Mouse (Mus musculus): Measurements from ENCODE around the gene Helz. TPM values are rescaled to one million over a fixed set of nuclear protein-coding genes. Genes with fewer than 3 reads are reported as not detected.

Gene Helz
- polyA plus RNA-seq, 1 experiment from 2014 or later, result 22.0 TPM

DNA sequence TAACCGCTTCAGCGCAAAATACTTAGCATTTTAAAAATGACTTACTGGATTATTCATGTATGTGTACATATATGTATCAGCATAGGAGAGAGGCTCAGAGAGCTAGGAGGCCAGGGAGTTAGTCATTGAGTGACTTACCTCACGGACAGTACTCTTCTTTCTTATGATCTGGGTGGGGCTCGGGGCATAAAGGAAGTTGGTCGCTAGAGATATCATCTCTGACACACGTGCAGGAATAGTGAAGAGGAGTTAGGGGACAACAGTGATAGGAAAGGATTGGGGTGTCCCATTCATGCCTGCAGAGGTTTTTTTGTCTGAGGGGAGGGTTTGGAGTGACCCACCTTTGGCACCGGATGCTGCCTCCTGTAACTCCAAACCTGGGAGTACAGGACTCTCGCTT, 176.9 kb downstream of the Helz start:
- H3K9me3 ChIP-seq (ENCODE audit: control insufficient read depth, low read length), result no peaks in the 10 kb centered on the region
- no peak overlapping the region for H3K4me2 ChIP-seq (ENCODE audit: low read depth, low read length)
- H3K27ac ChIP-seq (replicated peaks; ENCODE audit: low read depth, low read length), result no peak overlapping the region
- no peak overlapping the region for H3K4me3 ChIP-seq (ENCODE audit: low read depth, low read length)
- H3K9ac ChIP-seq (ENCODE audit: low read depth, low read length), result no peak overlapping the region
- no peaks in the 10 kb centered on the region for H3K27me3 ChIP-seq (replicated peaks; ENCODE audit: control insufficient read depth, insufficient read depth, low read length)
- DNase-seq (ENCODE audit: low spot score) (no peak), ATAC-seq (ENCODE audit: low read depth) (no peak)
- no peaks in the 10 kb centered on the region for H3K4me1 ChIP-seq (ENCODE audit: control insufficient read depth, insufficient read depth, low read length)
- no peaks in the 10 kb centered on the region for H3K36me3 ChIP-seq (ENCODE audit: control insufficient read depth, insufficient read depth, low read length)
- WGBS, result 90% methylated on average over 8 of the region's 8 CpGs

DNA sequence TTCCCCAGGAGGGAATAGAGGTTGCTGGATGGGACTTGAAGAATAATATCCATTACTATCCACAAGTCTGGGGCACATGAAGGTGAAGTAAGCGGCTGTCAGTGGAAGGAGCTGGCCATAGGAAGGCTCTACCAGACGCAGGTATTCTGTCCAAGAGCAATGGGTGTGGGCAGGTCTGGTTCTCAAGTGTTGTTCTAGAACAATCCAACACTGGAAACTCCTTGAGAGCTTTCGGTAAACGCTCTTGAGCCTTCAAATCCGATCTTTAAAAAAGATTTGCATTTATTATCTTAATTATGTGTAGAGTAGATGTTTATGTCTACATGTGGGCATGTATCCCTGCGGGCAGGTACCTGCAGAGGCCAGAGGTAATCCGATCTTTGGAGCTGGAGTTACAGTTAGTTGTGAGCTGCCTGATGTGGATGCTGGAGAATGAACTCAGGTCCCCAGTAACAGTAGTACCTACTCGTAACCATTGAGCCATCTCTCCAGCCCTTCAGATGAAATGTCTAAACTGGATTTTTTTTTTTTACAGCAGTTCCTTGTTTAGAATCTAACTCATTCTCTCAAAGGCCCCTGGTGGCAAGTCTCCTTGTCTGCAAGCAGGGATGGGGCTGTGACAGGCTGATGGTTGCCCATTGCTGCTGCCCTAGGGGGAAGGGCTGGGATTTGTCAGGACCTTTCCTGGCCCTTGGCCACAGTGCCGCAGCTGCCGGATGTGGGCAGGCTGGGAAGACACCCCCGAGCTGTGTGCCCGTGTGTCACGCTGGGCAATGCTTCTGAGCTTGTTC, 180.5 kb downstream of the Helz start:
- Histone ChIP-seq H3K9ac (ENCODE audit: low read depth, low read length) (no peak overlapping the region), H3K4me1 (ENCODE audit: control insufficient read depth, insufficient read depth, low read length) (no peaks in the 10 kb centered on the region), H3K36me3 (ENCODE audit: control insufficient read depth, insufficient read depth, low read length) (no peaks in the 10 kb centered on the region), H3K27me3 (replicated peaks; ENCODE audit: control insufficient read depth, insufficient read depth, low read length) (no peaks in the 10 kb centered on the region), H3K4me3 (ENCODE audit: low read depth, low read length) (no peak overlapping the region), H3K27ac (replicated peaks; ENCODE audit: low read depth, low read length) (no peak overlapping the region), H3K4me2 (ENCODE audit: low read depth, low read length) (no peak overlapping the region), H3K9me3 (ENCODE audit: control insufficient read depth, low read length) (no peaks in the 10 kb centered on the region)
- WGBS, result 73% methylated on average over 13 of the region's 13 CpGs
- DNase-seq (ENCODE audit: low spot score) (no peak), ATAC-seq (ENCODE audit: low read depth) (no peak)

- Histone ChIP-seq H3K27ac (replicated peaks; ENCODE audit: low read depth, low read length) (no peak overlapping the region), H3K4me1 (ENCODE audit: control insufficient read depth, insufficient read depth, low read length) (no peaks in the 10 kb centered on the region), H3K9ac (ENCODE audit: low read depth, low read length) (no peak overlapping the region), H3K4me3 (ENCODE audit: low read depth, low read length) (no peak overlapping the region), H3K9me3 (ENCODE audit: control insufficient read depth, low read length) (no peaks in the 10 kb centered on the region), H3K27me3 (replicated peaks; ENCODE audit: control insufficient read depth, insufficient read depth, low read length) (no peaks in the 10 kb centered on the region), H3K36me3 (ENCODE audit: control insufficient read depth, insufficient read depth, low read length) (no peaks in the 10 kb centered on the region), H3K4me2 (ENCODE audit: low read depth, low read length) (no peak overlapping the region)
- ATAC-seq (ENCODE audit: low read depth) (no peak), DNase-seq (ENCODE audit: low spot score) (no peak)
- WGBS, result 75% methylated on average over 7 of the region's 7 CpGs
Measured at GRCm38 (mm10) chr11:107729141-107729540, 181.4 kb downstream of the Helz start.

- WGBS, result 73% methylated on average over 4 of the region's 4 CpGs
Measured at GRCm38 (mm10) chr11:107730940-107731339, 183.2 kb downstream of the Helz start.

DNA sequence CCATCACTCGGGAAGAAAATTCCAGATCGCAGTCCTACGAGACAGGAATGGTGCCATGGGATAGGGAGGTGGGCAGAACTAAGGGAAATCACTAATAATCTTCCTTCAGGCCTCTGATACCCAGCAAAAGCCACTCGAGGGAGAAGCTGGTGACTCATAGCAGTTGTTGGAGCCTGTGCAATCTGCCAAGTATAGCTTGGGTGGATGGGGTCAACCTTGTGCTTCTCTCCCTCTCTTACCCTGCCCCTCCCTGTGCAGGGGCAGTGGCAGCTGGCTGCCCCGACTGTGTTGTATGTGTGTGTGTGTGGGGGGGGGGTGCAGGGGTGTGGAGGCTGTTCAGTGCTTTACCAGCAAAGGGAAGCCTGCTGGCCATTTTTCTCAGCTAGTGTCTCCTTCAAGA, 183.8 kb downstream of the Helz start:
- Histone ChIP-seq H3K9ac (ENCODE audit: low read depth, low read length) (no peak overlapping the region), H3K4me1 (ENCODE audit: control insufficient read depth, insufficient read depth, low read length) (no peaks in the 10 kb centered on the region), H3K4me2 (ENCODE audit: low read depth, low read length) (no peak overlapping the region), H3K36me3 (ENCODE audit: control insufficient read depth, insufficient read depth, low read length) (peaks cover 16% of the 10 kb centered on the region; the same call in 1 of the 2 replicates), H3K9me3 (ENCODE audit: control insufficient read depth, low read length) (no peaks in the 10 kb centered on the region), H3K27me3 (replicated peaks; ENCODE audit: control insufficient read depth, insufficient read depth, low read length) (no peaks in the 10 kb centered on the region), H3K4me3 (ENCODE audit: low read depth, low read length) (no peak overlapping the region), H3K27ac (replicated peaks; ENCODE audit: low read depth, low read length) (no peak overlapping the region)
- no peak for ATAC-seq (ENCODE audit: low read depth)
- 77% methylated on average over 5 of the region's 5 CpGs for WGBS
- peak; percentile 34 for DNase-seq (ENCODE audit: low spot score)

More at GRCm38 (mm10) chr11:107730940-107731339, 183.2 kb downstream of the Helz start:
- no peak overlapping the region for H3K4me2 ChIP-seq (ENCODE audit: low read depth, low read length)
- DNase-seq (ENCODE audit: low spot score), result no peak
- ATAC-seq (ENCODE audit: low read depth), result no peak
- no peak overlapping the region for H3K27ac ChIP-seq (replicated peaks; ENCODE audit: low read depth, low read length)
- no peak overlapping the region for H3K4me3 ChIP-seq (ENCODE audit: low read depth, low read length)
- no peaks in the 10 kb centered on the region for H3K9me3 ChIP-seq (ENCODE audit: control insufficient read depth, low read length)
- no peak overlapping the region for H3K9ac ChIP-seq (ENCODE audit: low read depth, low read length)
- peaks cover 16% of the 10 kb centered on the region; the same call in 1 of the 2 replicates for H3K36me3 ChIP-seq (ENCODE audit: control insufficient read depth, insufficient read depth, low read length)
- H3K4me1 ChIP-seq (ENCODE audit: control insufficient read depth, insufficient read depth, low read length), result no peaks in the 10 kb centered on the region
- H3K27me3 ChIP-seq (replicated peaks; ENCODE audit: control insufficient read depth, insufficient read depth, low read length), result no peaks in the 10 kb centered on the region

- H3K4me3 ChIP-seq (ENCODE audit: low read depth, low read length), result no peak overlapping the region
- no peak for DNase-seq (ENCODE audit: low spot score)
- no peak overlapping the region for H3K9ac ChIP-seq (ENCODE audit: low read depth, low read length)
- no peak overlapping the region for H3K4me2 ChIP-seq (ENCODE audit: low read depth, low read length)
- H3K4me1 ChIP-seq (ENCODE audit: control insufficient read depth, insufficient read depth, low read length), result no peaks in the 10 kb centered on the region
- 79% methylated on average over 7 of the region's 7 CpGs for WGBS
- no peaks in the 10 kb centered on the region for H3K27me3 ChIP-seq (replicated peaks; ENCODE audit: control insufficient read depth, insufficient read depth, low read length)
- no peak overlapping the region for H3K27ac ChIP-seq (replicated peaks; ENCODE audit: low read depth, low read length)
- no peaks in the 10 kb centered on the region for H3K9me3 ChIP-seq (ENCODE audit: control insufficient read depth, low read length)
- no peak for ATAC-seq (ENCODE audit: low read depth)
- H3K36me3 ChIP-seq (ENCODE audit: control insufficient read depth, insufficient read depth, low read length), result peaks cover 16% of the 10 kb centered on the region; the same call in 1 of the 2 replicates
Measured at GRCm38 (mm10) chr11:107734133-107734532, 186.4 kb downstream of the Helz start.

- WGBS, result 73% methylated on average over 6 of the region's 6 CpGs
- H3K4me3 ChIP-seq (ENCODE audit: low read depth, low read length), result no peak overlapping the region
- no peaks in the 10 kb centered on the region for H3K27me3 ChIP-seq (replicated peaks; ENCODE audit: control insufficient read depth, insufficient read depth, low read length)
- H3K4me1 ChIP-seq (ENCODE audit: control insufficient read depth, insufficient read depth, low read length), result no peaks in the 10 kb centered on the region
- H3K27ac ChIP-seq (replicated peaks; ENCODE audit: low read depth, low read length), result no peak overlapping the region
- ATAC-seq (ENCODE audit: low read depth) (no peak), DNase-seq (ENCODE audit: low spot score) (no peak)
- no peaks in the 10 kb centered on the region for H3K9me3 ChIP-seq (ENCODE audit: control insufficient read depth, low read length)
- H3K36me3 ChIP-seq (ENCODE audit: control insufficient read depth, insufficient read depth, low read length), result peaks cover 16% of the 10 kb centered on the region; the same call in 1 of the 2 replicates
- H3K9ac ChIP-seq (ENCODE audit: low read depth, low read length), result no peak overlapping the region
- no peak overlapping the region for H3K4me2 ChIP-seq (ENCODE audit: low read depth, low read length)
Measured at GRCm38 (mm10) chr11:107737886-107738285, 190.2 kb downstream of the Helz start.

- DNase-seq (ENCODE audit: low spot score) (no peak), ATAC-seq (ENCODE audit: low read depth) (no peak)
- no peak overlapping the region for H3K27ac ChIP-seq (replicated peaks; ENCODE audit: low read depth, low read length)
- no peak overlapping the region for H3K4me3 ChIP-seq (ENCODE audit: low read depth, low read length)
- H3K9me3 ChIP-seq (ENCODE audit: control insufficient read depth, low read length), result no peaks in the 10 kb centered on the region
- H3K27me3 ChIP-seq (replicated peaks; ENCODE audit: control insufficient read depth, insufficient read depth, low read length), result no peaks in the 10 kb centered on the region
- no peak overlapping the region for H3K4me2 ChIP-seq (ENCODE audit: low read depth, low read length)
- H3K9ac ChIP-seq (ENCODE audit: low read depth, low read length), result no peak overlapping the region
- H3K36me3 ChIP-seq (ENCODE audit: control insufficient read depth, insufficient read depth, low read length), result peaks cover 16% of the 10 kb centered on the region; the same call in 1 of the 2 replicates
- 71% methylated on average over 20 of the region's 20 CpGs for WGBS
- H3K4me1 ChIP-seq (ENCODE audit: control insufficient read depth, insufficient read depth, low read length), result no peaks in the 10 kb centered on the region
Measured at GRCm38 (mm10) chr11:107738418-107739099, 190.8 kb downstream of the Helz start.

Data from embryonic facial prominence, embryonic 14.5 days (tissue).